Mouse (Mus musculus) midbrain, postnatal 0 days (tissue): ENCODE results near the gene Adamts8. TPM values are rescaled to one million over a fixed set of nuclear protein-coding genes. Genes with fewer than 3 reads are reported as not detected.

Source experiments
- ATAC-seq: fragments of 200-750 bp; cut with Nextera tagmentation; 2 replicates; pipeline ENCODE4 v1.8.0; 2017; ENCODE audit warnings: moderate number of reproducible peaks, mild to moderate bottlenecking, moderate TSS enrichment, moderate library complexity; ENCODE audit not compliant: low FRiP score
- DNase-seq: peaks from one replicate; pipeline ENCODE4 v3.0.0-alpha.2; 2015; ENCODE audit warnings: low spot score
- H3K27ac ChIP-seq: fragments of 300-500 bp; sonication (generic); 2 replicates; pipeline ENCODE4 v1.5.1; 2014; ENCODE audit warnings: low read depth, mild to moderate bottlenecking, low read length, mixed read lengths
- H3K27me3 ChIP-seq: fragments of 300-500 bp; sonication (generic); 2 replicates; pipeline ENCODE4 v1.6.1; 2014; ENCODE audit warnings: low read length, control low read depth, mixed read lengths; ENCODE audit not compliant: insufficient read depth
- H3K36me3 ChIP-seq: fragments of 300-500 bp; sonication (generic); 2 replicates; pipeline ENCODE4 v1.6.1; 2014; ENCODE audit warnings: low read length, control low read depth, mixed read lengths; ENCODE audit not compliant: insufficient read depth
- H3K4me1 ChIP-seq: fragments of 300-500 bp; sonication (generic); 2 replicates; pipeline ENCODE4 v1.6.1; 2014; ENCODE audit warnings: mild to moderate bottlenecking, control low read depth, antibody characterized with exemption, low read length, mixed read lengths; ENCODE audit not compliant: insufficient read depth
- H3K4me2 ChIP-seq: fragments of 300-500 bp; sonication (generic); 2 replicates; pipeline ENCODE4 v1.6.1; 2014; ENCODE audit warnings: low read depth, mild to moderate bottlenecking, low read length, mixed read lengths; ENCODE audit not compliant: poor library complexity, severe bottlenecking
- H3K4me3 ChIP-seq: fragments of 300-500 bp; sonication (generic); 2 replicates; pipeline ENCODE4 v1.5.1; 2014; ENCODE audit warnings: low read depth, mild to moderate bottlenecking, low read length, moderate library complexity
- H3K9ac ChIP-seq: fragments of 300-500 bp; sonication (generic); replicated peaks from 2 replicates; pipeline ENCODE4 v1.6.1; 2014; ENCODE audit warnings: mild to moderate bottlenecking, low read length, moderate library complexity, mixed read lengths; ENCODE audit not compliant: poor library complexity, severe bottlenecking
- H3K9me3 ChIP-seq: fragments of 300-500 bp; sonication (generic); 2 replicates; pipeline ENCODE4 v1.6.1; 2016; ENCODE audit warnings: low read length, control low read depth
- CTCF ChIP-seq: IDR thresholded peaks from 2 replicates; pipeline ENCODE4 v1.5.1; 2016; ENCODE audit warnings: antibody characterized with exemption, mild to moderate bottlenecking
- WGBS: fragments of 180-500 bp; shearing (Covaris S2); extraction: QIAGEN DNeasy Blood & Tissue Kit; methylation state at CpG from one replicate; pipeline ENCODE4 v1.1.7; 2014; 5-methylcytosine and 5-hydroxymethylcytosine counted together
- polyA plus RNA-seq: library from polyadenylated mRNA; unstranded; fragments of >200 nt; fragmentation: Nextera tagmentation; extraction: Ambion mirVana; gene quantifications from 2 replicates; pipeline ENCODE4 v1.2.1, GENCODE M21; 2015
- total RNA-seq: library from RNA; depleted of rRNA; stranded (reverse); fragments of >200 nt; gene quantifications from 2 replicates; pipeline ENCODE4 v1.2.3, GENCODE M21; 2014

Adamts8 gene
- total and polyA plus RNA-seq, 2 experiments from 2014 or later: 1.2 to 3.0 TPM

DNA sequence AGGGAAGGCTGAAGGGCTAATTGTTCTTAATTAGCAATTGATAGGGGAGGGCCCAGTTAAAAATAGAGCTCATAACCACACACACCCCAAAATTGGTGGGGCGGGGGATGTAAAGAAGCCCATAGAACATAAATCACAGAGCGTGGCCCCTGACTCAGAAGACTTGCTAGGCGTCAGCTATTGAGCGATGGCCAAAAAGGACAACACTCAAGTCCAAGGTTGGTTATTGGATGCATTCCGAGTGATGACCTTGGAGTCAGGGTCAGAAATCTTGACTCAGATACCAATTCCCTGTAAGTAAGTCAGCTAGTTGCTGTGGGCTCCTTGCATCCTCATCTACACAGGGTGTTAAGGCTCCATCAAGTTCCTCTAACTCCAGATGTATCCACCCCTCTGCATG is 39.1 kb upstream of the Adamts8 start:
- Histone ChIP-seq H3K9ac (no peak overlapping the region), H3K4me2 (no peak overlapping the region), H3K9me3 (no peaks in the 10 kb centered on the region), H3K36me3 (peaks cover 25% of the 10 kb centered on the region), H3K4me1 (no peaks in the 10 kb centered on the region), H3K4me3 (no peak overlapping the region), H3K27me3 (no peaks in the 10 kb centered on the region), H3K27ac (no peak overlapping the region)
- ATAC-seq (no peak), DNase-seq (no peak)
- WGBS: 97% methylated on average over 5 of the region's 5 CpGs
- TF ChIP-seq CTCF: no peak

DNA sequence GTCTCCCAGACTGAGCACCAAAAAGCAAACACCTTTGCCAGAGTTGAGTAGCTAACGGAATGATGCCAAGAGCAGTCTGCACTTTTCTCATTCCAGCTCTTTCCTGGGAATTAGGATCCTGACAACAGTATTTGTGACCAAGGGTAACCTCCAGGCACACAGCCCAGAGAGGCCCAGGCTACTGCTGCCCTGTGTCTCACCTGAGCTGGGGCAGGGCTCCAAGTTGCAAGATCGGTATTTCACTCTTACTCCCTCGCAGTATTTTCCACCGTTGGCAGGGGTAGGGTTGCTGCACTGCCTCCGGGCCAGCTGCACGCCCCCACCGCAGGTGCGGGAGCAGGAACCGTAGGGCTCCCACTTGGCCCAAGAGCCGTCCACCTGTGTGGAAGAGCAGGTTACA is 36.5 kb upstream of the Adamts8 start:
- no peaks in the 10 kb centered on the region for H3K4me1 ChIP-seq
- H3K36me3 ChIP-seq: peaks cover 27% of the 10 kb centered on the region
- no peak overlapping the region for H3K27ac ChIP-seq
- no peak overlapping the region for H3K9ac ChIP-seq
- H3K9me3 ChIP-seq: no peaks in the 10 kb centered on the region
- DNase-seq: no peak
- no peaks in the 10 kb centered on the region for H3K27me3 ChIP-seq
- H3K4me3 ChIP-seq: no peak overlapping the region
- ATAC-seq: no peak
- WGBS: 95% methylated on average over 10 of the region's 10 CpGs
- no peak for TF ChIP-seq CTCF
- H3K4me2 ChIP-seq: no peak overlapping the region

DNA sequence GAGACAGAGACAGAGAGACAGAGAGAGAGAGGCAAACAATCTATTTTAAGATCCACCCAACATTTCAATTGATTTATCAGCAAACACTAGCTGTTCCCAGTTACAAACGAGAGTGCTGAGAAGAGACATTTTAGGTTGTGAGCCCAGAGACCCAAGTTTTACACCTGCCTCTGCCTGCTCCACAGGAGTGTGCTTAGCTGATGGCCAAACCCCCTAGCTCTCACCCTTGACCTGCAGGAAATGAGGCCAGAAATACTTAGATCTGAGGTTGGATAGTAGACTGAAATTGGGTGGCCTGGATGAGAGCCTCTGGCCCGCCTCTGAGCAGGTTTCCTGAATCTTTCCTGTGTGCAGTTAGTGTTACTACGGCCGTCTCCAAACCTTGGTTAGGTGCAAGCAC is 35.9 kb upstream of the Adamts8 start:
- no peaks in the 10 kb centered on the region for H3K4me1 ChIP-seq
- no peak overlapping the region for H3K4me2 ChIP-seq
- WGBS: 94% methylated on average over 4 of the region's 4 CpGs
- H3K36me3 ChIP-seq: peaks cover 29% of the 10 kb centered on the region
- no peak for TF ChIP-seq CTCF
- H3K27ac ChIP-seq: no peak overlapping the region
- no peak overlapping the region for H3K4me3 ChIP-seq
- no peak overlapping the region for H3K9ac ChIP-seq
- no peak for ATAC-seq
- H3K27me3 ChIP-seq: no peaks in the 10 kb centered on the region
- no peak for DNase-seq
- H3K9me3 ChIP-seq: no peaks in the 10 kb centered on the region

DNA sequence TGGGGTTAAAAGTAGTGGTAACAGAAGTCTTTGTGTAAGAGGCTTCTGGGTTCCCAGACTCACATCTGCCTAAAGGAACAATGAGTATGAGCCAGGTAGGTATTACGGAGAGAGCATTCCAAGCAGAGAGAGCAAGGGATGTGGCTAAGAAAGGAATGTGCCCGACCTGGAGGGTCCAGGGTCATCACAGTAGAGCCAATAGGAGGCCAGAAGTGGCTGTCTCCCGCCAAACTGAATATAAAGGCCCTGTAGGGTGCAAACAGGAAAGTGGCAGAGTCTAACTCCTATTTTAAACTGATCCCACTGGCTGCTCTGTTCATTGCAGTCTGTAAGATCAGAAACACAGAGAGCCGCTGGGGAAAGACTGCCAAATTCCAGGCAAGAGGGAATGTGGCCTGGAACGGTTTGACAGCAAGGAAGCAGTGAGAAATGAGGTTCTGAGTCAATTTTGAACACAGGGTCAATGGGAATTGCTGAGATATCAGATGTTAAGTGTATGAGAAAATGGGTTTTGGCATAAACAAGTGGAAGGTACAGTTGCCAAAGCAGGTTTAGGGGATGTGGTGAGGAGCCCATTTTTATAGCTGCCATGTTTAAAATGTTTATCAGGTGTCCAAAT is 34.6 kb upstream of the Adamts8 start:
- Histone ChIP-seq H3K27me3 (no peaks in the 10 kb centered on the region), H3K4me2 (no peak overlapping the region), H3K36me3 (0 out of 2 replicates have a peak, but pooled peaks cover 18% of the 10 kb centered on the region), H3K9me3 (no peaks in the 10 kb centered on the region), H3K4me3 (no peak overlapping the region), H3K27ac (no peak overlapping the region), H3K9ac (no peak overlapping the region), H3K4me1 (no peaks in the 10 kb centered on the region)
- 50% methylated on average over 5 of the region's 5 CpGs for WGBS
- no peak for TF ChIP-seq CTCF
- DNase-seq: no peak
- no peak for ATAC-seq

DNA sequence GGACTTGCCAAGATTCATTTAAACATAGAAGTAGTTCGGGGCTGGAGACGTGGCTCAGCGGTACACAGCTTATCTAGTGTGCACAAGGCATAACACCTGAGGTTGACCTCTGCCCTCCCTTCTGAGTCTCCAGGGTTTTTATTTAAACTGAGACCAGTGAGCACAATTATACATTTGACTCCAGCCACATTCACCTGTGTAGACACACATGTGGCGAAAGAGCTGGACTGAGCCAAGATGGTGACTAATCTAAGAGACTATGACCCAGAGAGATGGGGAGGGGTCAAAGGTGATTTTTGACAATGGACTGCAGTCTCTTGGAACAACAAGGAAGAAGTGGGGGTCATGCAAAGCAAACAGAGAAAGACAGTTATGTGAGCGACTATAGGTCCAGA is 34.1 kb upstream of the Adamts8 start:
- 89% methylated on average over 5 of the region's 5 CpGs for WGBS
- Histone ChIP-seq H3K9me3 (no peaks in the 10 kb centered on the region), H3K27ac (no peak overlapping the region), H3K36me3 (0 out of 2 replicates have a peak, but pooled peaks cover 18% of the 10 kb centered on the region), H3K4me2 (no peak overlapping the region), H3K27me3 (no peaks in the 10 kb centered on the region), H3K4me1 (no peaks in the 10 kb centered on the region), H3K9ac (no peak overlapping the region), H3K4me3 (no peak overlapping the region)
- DNase-seq (no peak), ATAC-seq (no peak)
- no peak for TF ChIP-seq CTCF

DNA sequence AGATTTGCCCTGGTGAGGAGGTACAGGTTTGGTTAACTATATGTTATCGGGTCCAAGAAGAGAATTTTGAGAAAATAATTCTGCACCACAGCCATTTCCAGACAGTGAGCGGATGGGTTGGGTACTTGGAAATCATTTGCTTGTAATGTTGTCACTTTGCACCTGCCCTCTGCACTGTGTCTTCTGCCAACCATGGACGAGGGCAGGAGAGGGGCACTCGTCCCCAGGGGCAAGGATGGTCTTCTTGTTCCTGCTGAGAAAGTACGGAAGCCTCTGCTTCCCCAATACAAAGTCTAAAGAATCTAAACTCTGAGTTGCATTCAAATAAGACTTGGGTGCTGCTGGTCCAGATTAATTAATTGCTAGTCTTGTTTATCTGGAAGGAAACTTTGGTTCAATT is 33.4 kb upstream of the Adamts8 start:
- Histone ChIP-seq H3K27ac (no peak overlapping the region), H3K27me3 (no peaks in the 10 kb centered on the region), H3K36me3 (0 out of 2 replicates have a peak, but pooled peaks cover 11% of the 10 kb centered on the region), H3K9me3 (no peaks in the 10 kb centered on the region), H3K9ac (no peak overlapping the region), H3K4me1 (no peaks in the 10 kb centered on the region), H3K4me2 (no peak overlapping the region), H3K4me3 (no peak overlapping the region)
- DNase-seq (no peak), ATAC-seq (no peak)
- TF ChIP-seq CTCF: no peak
- 78% methylated on average over 5 of the region's 5 CpGs for WGBS
